Mouse (Mus musculus): ENCODE data around the gene Tlcd1.
"Not testable (repeated sequence)": the region's sequence is repeated elsewhere in the genome, so short reads cannot be mapped to it uniquely, and the experiment has no call there.

Tlcd1 gene

DNA sequence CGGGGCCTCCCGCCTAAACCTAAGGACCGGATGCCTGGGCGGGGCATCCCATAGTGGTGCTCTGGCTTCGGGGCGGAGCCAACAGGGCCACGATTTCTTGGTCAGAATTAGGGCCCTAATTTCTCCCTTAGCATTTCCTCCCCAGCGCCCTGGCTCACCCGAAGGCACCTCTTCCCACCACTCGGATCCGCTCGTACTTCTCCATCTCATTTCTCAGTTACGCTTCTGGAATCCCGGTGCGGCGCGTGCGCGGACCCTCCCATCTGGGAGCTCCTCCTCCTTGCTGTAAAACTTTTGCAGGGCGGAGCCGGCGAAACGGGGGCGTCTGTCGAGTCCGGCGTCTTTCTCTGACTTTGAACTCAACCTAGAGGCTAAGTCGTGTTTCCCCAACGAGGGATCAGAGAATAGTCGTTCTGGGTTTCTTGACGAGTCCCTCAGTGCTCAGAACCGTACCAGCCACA is at the start of gene Tlcd1, which contains the start of gene Nek8:
TSS of gene Tlcd1 (plus strand) at position 310 of the 461 bp plus-strand sequence.
TSS of gene Nek8 (minus strand) at position 274 of the 461 bp plus-strand sequence.
- DNase-seq (ENCODE audit: low read depth, low spot score) = peak; percentile 59

DNA sequence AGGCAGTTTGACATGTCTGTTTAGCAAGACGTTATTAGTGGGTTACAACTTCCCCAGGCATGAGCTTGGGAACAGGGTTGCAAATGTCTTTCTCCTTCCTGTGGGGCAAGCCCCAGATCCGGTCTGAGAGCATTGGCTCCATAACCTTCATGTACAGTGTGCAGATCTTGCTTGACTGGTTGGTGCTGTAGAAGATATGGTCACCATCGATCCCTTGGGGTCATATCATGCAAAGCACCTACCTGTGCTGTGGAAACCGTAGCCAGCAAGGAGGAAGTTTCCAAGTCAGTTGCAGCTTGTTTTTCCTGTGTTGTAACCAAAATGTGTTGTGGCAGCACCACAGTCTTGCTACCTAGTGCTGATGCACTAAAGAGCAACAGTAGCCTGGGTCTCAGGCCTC is 49.8 kb upstream of the Tlcd1 start:
- no peak for DNase-seq (ENCODE audit: low read depth, low spot score)

DNA sequence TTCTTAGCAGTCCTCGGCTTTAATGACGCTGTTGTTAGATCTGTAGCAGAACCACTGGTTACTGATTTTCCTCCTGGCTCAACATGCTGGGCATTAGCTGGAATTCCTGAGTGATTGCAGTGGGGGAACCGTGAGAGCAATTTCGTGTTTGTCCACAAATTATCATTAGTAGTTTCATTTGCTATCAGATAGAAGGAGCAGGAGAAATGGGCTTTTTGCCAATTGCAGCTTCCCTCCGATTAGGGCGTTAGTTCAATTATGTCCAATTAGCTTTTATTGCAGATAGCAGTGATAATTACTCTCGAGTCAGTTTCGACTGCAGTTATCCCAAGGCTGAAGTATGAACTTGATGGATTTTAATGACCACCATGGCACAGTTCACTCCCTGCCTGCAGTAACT is 47.1 kb upstream of the Tlcd1 start:
- DNase-seq (ENCODE audit: low read depth, low spot score) = no peak

DNA sequence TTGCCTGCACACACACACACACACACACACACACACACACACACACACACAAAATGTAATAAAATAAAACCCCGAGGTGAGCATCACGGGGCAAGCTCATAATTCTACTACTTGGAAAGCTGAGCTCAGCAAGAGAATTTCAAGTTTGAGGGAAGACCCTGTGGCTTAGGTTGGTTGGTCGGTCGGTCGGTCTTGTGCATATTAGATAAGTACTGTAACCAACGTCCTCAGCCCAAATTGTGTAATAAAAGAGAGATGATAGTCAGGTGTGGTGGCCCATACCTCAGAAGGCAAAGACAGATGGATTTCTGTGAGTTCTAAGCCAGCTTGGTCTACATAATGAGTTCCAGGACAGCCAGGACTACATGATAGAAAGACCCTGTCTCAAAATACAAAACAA is 42.6 kb upstream of the Tlcd1 start:
- no peak for DNase-seq (ENCODE audit: low read depth, low spot score)

DNA sequence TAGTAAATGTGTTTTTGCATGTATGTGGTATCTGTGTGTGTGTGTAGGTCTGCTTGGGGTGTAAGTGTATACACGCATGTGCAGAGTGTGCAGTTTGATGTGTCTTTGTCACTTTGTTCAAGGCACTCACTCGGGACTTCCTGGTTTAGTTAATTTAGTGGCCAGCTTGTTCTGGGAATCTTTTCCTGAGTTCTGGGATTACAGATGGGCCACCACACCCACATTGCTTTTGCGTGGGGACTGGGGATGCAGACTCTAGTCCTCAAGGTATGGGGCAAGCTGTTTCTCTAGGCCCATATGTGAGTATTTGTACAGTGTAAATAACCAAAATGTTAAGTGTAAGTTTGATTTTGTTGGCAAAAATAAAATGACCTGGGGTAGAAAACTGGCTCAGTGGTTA is 42.2 kb upstream of the Tlcd1 start:
- DNase-seq (ENCODE audit: low read depth, low spot score) = no peak

DNA sequence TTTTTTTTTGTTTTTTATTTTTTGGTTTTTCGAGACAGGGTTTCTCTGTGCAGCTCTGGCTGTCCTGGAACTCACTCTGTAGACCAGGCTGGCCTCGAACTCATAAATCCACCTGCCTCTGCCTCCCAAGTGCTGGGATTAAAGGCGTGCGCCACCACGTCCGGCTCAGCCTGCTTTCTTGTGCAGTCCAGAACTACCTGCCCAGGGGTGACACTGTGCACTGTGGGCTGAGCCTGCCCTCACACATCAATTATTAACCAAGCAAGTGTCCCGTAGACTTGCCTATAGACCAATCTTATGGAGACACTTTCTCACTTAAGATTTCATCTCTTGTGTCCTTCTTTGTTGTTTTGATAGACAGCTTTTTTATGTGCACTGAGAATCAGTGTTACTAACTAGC is 41.2 kb upstream of the Tlcd1 start:
- DNase-seq (ENCODE audit: low read depth, low spot score) = not testable (repeated sequence)

DNA sequence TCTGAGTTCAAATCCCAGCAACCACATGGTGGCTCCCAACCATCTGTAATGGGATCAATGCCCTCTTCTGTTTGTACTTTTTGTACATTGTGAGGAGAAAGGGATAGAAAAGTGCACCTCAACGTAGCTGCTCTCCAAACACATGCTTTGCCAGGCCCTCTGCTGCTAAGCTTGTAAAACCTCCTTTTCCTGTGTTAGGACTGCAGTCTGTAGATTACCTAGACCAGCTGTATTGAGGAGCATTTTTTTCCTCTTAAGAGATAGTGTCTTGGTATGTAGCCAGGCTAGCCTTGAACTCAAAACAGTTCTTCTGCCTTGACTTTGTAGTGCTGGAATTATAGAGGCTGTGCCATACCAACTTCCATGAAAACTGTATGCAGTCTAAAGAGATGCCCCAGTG is 40.4 kb upstream of the Tlcd1 start:
- no peak for DNase-seq (ENCODE audit: low read depth, low spot score)

DNA sequence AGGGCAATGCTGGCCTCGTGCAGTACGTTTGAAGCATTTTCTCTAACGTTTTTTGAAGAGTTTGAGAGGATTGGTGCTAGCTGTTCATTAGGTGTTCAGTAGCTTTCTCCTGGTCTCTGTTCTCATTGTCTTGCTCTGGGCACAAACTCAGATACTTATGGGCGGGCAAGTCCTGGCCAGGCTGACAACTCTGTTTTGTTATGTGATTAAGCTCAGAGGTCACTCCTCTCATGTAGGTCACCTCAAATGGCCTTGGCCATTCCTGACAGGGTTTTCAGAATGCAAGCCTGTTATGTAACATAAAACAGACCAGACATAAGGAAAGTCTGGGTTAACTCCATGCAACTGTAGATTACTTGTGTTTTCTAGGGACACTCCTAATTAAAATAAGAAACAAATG is 38.9 kb upstream of the Tlcd1 start:
- DNase-seq (ENCODE audit: low read depth, low spot score) = no peak

DNA sequence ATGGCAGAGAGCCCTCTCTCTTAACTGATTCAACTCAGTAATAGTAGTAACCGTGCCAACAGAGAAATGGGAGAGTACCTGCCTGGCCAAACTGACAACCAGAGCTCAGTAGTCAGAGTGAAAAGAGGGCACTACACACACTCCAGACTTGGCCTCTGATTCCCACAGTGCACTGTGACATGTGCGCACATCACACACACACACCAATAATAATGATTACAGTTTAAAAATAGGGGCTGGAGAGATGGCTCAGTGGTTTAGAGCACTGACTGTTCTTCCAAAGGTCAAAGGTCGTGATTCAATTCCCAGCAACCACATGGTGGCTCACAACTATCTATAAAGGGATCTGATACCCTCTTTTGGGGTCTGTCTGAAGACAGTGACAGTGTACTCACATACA is 38.5 kb upstream of the Tlcd1 start:
- no peak for DNase-seq (ENCODE audit: low read depth, low spot score)

DNA sequence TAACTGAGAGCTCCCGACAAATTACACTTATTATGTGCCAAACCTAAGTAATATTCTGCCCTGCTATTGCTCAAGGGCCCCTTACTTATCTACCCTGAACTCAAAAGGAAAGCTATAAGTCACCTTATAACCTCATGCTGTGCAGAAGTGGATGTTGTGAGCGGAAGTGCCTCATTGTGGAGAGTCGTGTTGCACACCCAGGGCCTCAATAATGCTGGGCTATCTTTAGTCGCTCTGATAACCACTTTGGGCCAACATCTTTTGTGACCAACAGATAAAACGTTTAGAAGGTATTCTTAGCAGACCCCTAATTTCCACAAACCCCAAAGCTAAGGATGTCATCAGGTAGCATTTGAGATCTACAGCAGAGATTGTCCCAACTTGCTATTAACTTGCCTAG is 35.8 kb upstream of the Tlcd1 start:
- no peak for DNase-seq (ENCODE audit: low read depth, low spot score)

DNA sequence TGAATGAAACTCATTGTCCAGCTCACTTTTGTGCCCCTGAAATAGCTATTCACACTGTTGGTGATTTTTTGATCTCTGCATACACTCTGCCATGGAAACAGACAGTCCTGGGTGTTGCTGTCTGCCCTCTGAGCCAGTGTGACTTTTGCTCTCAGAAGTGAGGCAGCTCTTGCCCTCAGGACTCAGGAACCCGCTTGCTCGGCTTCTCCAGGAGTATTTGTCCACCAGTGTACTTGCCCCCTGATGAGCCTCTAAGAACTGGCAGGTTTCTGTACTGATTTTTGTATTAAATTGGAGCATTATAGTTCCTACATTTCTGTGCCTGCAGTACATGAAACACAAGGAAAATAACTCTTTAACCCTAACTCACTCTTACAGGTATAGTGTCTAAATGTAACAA is 33.0 kb upstream of the Tlcd1 start:
- no peak for DNase-seq (ENCODE audit: low read depth, low spot score)

DNA sequence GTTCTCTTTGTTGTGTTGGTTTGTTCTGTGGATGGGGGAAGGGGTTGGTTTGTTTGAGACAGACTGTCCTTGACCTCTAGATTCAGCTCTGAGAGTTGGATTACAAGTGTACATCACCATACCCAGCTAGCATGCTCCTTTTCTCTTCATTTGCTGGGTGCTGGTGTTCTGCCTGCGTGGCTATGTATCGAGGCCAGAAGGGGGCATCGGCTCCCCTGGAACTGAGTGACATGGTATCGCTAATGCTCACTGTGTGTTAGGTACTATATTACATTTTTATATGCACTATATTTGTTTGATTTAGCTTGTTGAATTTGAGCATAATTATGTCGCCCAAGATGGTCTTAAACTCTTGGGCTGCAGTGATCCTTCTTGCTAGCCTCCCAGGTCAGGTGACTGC is 30.3 kb upstream of the Tlcd1 start:
- DNase-seq (ENCODE audit: low read depth, low spot score) = no peak

DNA sequence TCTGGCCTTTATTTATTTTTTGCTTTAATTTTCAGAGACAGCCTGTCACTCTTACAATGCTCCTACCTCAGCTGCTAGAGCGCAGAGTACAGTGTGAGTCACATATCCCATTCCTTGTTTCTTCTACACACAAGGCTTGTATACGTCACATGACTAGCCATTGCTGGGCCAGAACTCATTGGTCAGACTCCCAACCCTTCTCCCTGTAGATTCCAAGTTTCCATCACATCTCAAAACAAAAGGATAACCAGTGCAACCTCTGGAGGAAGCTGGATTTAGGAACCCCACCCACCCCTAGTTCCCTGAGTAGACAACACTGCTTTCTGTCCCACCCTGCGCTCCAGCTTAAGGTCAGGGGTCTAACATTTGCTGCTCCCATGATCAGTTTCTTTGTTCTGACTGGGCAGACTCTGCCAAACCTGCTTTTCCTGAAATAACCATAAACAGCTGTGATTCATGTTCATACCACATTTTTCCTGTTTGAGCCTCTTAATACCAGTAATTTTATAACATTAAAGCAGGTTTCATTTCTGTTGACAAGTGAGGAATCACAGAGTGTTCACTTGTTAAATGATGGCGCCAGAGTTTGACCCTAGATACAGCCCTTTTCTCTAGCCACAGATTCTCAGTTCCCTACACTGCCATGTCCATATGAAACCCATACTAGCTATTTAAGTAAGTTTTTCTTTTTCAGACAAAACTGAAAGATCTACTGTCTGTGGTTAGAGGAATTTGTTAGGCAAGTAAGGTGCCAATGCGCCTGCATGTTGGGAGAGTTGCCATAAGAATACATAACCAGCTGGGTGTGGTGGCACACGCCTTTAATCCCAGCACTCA is 29.6 kb upstream of the Tlcd1 start:
- DNase-seq (ENCODE audit: low read depth, low spot score) = no peak

DNA sequence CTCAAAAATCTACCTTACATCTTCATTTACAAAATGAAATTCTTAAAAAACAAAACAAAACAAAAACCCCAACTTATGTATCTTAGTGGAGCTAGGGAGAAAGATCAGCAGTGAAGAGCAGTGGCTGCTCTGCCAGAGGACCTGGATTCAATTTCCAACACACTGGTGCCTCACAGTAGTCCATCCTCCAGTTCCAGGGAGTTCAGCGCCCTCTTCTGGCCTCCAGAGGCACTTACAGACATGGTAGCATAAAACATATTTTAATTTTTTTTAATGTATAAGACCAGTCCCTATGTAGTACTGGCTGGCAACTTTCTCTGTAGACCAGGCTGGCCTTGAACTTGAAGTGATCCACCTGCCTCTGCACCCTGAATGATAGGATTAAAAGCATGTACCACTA is 25.4 kb upstream of the Tlcd1 start:
- DNase-seq (ENCODE audit: low read depth, low spot score) = no peak

DNA sequence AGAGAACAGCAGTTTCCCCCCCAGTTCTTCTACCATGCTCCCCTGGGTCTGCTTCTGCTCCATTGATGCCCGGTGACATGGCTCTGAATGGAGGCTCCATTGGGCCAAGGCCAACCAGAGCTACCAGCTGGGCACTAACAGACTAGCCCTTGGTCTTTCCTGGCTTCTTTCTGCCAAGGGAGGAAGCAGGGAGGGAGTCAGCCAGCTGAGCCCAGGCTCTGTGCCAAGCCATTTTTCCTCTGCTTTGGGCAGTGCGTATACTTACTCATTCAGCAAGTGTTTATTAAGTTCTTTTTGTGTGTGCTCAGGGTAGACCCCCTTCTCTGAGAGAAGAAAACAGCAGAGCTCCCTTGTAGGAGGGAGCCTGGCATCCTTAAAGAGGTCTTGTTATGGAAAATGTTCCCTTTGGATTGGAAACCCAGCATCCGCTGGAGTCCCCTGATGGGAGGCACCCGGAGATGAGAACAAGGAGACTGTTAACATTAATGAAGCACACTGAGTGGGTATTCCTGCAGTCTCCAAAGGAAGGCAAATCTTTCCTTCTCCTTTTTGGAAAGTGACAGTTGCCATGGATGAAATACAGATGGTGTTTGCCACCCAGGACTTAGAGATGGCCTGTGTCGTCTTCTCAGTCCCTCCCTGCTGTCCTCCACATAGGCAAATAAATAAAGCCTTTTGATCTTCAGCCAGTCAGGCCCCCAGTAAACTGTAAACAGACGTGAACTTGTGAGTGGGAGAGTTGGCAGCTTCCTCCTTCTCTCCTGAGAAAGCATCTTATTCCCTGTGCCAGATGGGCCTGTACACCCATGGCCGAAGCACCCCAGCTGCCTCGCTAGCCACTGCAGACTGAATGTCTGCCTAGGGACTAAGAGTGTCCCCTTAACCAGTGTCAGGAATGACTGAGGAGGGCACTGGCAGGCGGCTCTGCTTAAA is 23.9 kb upstream of the Tlcd1 start:
- DNase-seq (ENCODE audit: low read depth, low spot score) = no peak

DNA sequence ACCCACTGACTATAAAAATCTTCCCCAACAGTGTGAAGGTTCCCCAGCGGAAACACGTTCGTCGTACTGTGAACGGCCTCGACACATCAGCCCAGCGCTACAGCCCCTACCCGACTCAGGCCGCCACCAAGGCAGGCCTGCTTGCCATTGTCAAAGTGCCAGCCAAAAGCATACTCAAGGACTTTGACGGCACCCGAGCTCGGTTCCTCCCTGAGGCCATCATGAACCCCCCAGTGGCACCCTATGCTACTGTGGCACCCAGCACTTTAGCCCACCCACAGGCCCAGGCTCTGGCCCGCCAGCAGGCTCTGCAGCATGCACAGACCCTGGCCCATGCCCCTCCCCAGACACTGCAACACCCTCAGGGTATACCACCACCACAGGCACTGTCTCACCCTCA is 22.7 kb upstream of the Tlcd1 start:
- no peak for DNase-seq (ENCODE audit: low read depth, low spot score)

DNA sequence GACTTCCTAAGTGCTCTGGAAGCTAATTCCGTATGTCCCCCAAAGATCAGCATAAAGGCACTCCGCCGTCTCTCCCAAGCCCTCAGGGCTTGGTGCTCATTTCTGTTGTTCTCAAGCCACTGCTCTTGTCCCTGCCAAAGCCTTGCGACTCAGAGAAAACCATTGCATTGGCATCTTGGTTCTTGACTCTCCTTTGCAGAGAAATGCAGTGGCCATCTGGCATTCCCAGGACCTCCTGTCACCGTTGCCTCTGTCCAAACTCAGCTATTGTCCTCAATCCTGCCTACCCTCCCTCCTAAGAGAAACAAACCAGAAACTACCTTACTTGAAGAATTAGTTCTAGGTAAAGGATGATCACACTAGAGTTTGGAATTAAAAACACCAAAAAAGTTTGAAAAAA is 20.8 kb upstream of the Tlcd1 start:
- no peak for DNase-seq (ENCODE audit: low read depth, low spot score)

DNA sequence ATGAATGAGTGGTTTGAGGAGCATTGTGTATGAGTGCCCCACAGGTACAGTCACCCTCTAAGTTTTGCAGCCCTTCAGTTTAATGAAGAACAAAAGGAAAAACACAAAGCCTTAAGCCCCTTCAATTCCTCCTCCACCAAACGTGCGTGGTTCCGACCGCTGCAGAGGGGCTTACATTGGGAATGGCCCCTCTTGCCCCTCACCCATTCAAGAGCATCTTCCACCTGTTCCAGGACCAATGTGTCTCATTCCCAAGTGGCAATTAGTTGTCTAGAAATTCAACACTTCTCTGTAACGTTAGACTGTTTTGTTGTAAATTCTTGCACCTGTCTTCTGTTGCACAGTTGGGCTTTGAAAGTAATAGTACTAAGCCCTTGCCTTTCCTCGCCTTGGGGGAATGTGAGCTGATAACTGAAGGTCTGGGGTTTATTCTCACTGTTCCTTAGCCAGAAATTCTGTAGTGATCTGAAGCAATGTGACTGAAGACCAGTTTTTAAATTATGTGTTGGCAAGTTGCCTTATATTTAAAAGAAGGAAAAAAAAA is 20.3 kb upstream of the Tlcd1 start:
- no peak for DNase-seq (ENCODE audit: low read depth, low spot score)

DNA sequence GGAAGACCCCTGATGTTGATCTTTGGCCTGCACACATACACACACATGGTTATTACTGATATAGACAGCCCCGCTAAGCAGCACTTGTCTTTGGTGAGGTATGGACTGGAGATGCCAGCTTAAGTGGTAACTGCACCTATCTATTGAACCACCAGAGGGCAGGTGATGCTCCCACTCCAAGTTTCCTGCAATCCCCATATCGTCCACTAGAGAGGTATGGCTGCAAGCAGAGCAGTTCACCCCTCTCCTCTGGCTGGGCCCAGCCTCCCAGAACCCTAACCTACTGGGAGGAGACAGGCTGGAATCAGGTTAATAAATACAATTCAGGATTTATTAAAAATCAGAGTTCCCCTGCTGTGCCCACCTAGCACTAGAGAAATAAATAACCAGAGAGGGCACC is 17.4 kb upstream of the Tlcd1 start:
- peak; percentile 79 for DNase-seq (ENCODE audit: low read depth, low spot score)

DNA sequence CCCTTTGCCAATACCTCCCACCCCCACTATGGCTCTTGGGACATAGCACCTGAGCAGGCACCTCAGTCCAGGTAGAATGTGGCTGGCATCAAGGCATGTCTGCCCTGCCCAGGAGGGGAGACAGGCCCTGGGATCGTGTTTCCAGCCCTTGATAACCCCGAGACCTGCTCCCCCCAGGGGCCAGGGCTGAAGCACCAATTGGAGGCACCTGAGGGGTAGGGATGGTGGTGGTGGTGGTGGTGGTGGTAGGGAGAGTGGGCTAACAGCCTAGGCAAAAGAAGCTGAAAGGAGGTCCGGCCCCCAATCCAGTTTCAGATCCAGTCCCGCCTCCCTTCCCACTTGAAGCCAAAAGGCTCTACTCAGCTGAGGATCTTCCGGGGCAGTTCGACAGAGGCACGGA is 17.0 kb upstream of the Tlcd1 start:
- no peak for DNase-seq (ENCODE audit: low read depth, low spot score)

DNA sequence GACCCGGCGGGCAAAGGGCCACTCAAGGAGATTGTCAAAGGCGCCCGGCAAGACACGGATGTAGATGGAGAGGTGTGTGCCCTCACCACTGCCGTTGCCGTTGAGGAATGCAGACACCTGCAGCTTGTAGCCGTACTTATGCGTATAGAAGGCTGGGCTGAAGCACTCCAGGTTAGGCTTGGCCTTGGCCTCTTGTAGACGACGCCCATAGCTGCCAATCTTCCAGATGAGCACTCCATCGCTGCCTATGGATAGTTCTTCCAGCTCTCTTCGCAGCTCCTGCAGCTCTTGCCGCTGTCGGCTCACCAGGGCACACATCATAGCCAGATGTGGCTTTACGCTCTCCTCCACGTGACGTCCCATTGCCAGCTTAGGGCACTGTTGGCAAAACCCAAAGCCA is 16.3 kb upstream of the Tlcd1 start:
- no peak for DNase-seq (ENCODE audit: low read depth, low spot score)

DNA sequence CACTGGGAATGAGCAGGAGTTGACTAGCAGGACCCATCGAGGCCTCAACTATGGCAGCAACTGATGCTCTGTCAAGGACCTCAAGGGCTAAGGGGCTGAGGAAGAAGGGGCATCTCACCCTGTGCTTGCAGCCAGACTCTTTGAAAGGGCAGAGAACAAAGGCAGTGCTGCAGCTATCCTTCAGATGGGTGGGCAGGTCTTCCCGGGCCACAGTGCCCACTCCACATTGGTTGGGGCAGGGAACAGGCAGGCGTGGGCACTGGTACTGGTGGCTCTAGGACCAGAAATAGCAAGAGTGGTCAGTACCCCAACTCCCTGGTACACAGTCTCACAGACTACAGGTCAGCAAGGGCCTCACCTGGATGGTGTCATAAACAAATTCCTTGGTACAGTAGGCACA is 15.8 kb upstream of the Tlcd1 start:
- no peak for DNase-seq (ENCODE audit: low read depth, low spot score)
